Mouse (Mus musculus): ENCODE data around the gene Tbxas1.

Tbxas1 gene

GRCm38 (mm10) chr6:38875258-38876070 lies at the start of gene Tbxas1:
Tbxas1 (plus strand) TSS chr6:38875404.
- peak; percentile 66 for DNase-seq

GRCm38 (mm10) chr6:38825886-38826285 lies 49.3 kb upstream of the Tbxas1 start:
- DNase-seq, result no peak

GRCm38 (mm10) chr6:38826857-38827256 lies 48.3 kb upstream of the Tbxas1 start:
- no peak for DNase-seq

GRCm38 (mm10) chr6:38827435-38827834 lies 47.8 kb upstream of the Tbxas1 start:
- DNase-seq, result no peak

- DNase-seq, result no peak
Observed at GRCm38 (mm10) chr6:38828211-38828610, 47.0 kb upstream of the Tbxas1 start.

- DNase-seq, result no peak
Observed at GRCm38 (mm10) chr6:38829452-38829851, 45.8 kb upstream of the Tbxas1 start.

GRCm38 (mm10) chr6:38833721-38834120 lies 41.5 kb upstream of the Tbxas1 start:
- no peak for DNase-seq

- DNase-seq, result no peak
Observed at GRCm38 (mm10) chr6:38834727-38835126, 40.5 kb upstream of the Tbxas1 start.

- no peak for DNase-seq
Observed at GRCm38 (mm10) chr6:38835217-38835616, 40.0 kb upstream of the Tbxas1 start.

- no peak for DNase-seq
Observed at GRCm38 (mm10) chr6:38838061-38838460, 37.1 kb upstream of the Tbxas1 start.

GRCm38 (mm10) chr6:38839891-38840290 lies 35.3 kb upstream of the Tbxas1 start:
- no peak for DNase-seq

- DNase-seq, result no peak
Observed at GRCm38 (mm10) chr6:38840380-38840779, 34.8 kb upstream of the Tbxas1 start.

- no peak for DNase-seq
Observed at GRCm38 (mm10) chr6:38840780-38841179, 34.4 kb upstream of the Tbxas1 start.

- DNase-seq, result no peak
Observed at GRCm38 (mm10) chr6:38841551-38841950, 33.7 kb upstream of the Tbxas1 start.

GRCm38 (mm10) chr6:38845117-38845516 lies 30.1 kb upstream of the Tbxas1 start:
- no peak for DNase-seq

- no peak for DNase-seq
Observed at GRCm38 (mm10) chr6:38845876-38846275, 29.3 kb upstream of the Tbxas1 start.

GRCm38 (mm10) chr6:38846330-38847195 lies 28.6 kb upstream of the Tbxas1 start:
- no peak for DNase-seq

GRCm38 (mm10) chr6:38847447-38847846 lies 27.8 kb upstream of the Tbxas1 start:
- DNase-seq, result no peak

- peak; percentile 52 for DNase-seq
Observed at GRCm38 (mm10) chr6:38847958-38848910, 27.0 kb upstream of the Tbxas1 start.

- no peak for DNase-seq
Observed at GRCm38 (mm10) chr6:38850715-38851259, 24.4 kb upstream of the Tbxas1 start.

GRCm38 (mm10) chr6:38851740-38852139 lies 23.5 kb upstream of the Tbxas1 start:
- no peak for DNase-seq

- no peak for DNase-seq
Observed at GRCm38 (mm10) chr6:38853561-38853992, 21.6 kb upstream of the Tbxas1 start.
